Mouse (Mus musculus): ENCODE results near the gene Golga1. TPM values are rescaled to one million over a fixed set of nuclear protein-coding genes. Genes with fewer than 3 reads are reported as not detected.

The Golga1 gene
- polyA plus RNA-seq, 1 experiment from 2014 or later, result 30.4 TPM

- Histone ChIP-seq H3K4me1 (ENCODE audit: control insufficient read depth, insufficient read depth, low read length) (no peaks in the 10 kb centered on the region), H3K27me3 (ENCODE audit: control insufficient read depth, insufficient read depth, low read length) (no peaks in the 10 kb centered on the region), H3K9me3 (ENCODE audit: control insufficient read depth, low read length) (no peaks in the 10 kb centered on the region), H3K4me3 (ENCODE audit: low read length) (no peak overlapping the region), H3K36me3 (ENCODE audit: control insufficient read depth, insufficient read depth, low read length) (no peaks in the 10 kb centered on the region), H3K27ac (ENCODE audit: low read depth, low read length) (no peak overlapping the region), H3K4me2 (replicated peaks; ENCODE audit: low read depth, low read length) (no peak overlapping the region), H3K9ac (ENCODE audit: low read depth, low read length) (no peak overlapping the region)
- WGBS, result 81% methylated on average over 7 of the region's 7 CpGs
- ATAC-seq (ENCODE audit: low FRiP score, low TSS enrichment), result no peak
These were observed 91.6 kb downstream of the Golga1 start for GRCm38 (mm10) chr2:38973701-38974100.

GRCm38 (mm10) chr2:38973223-38973622 is 92.1 kb downstream of the Golga1 start:
- 24% methylated on average over 2 of the region's 2 CpGs for WGBS

GRCm38 (mm10) chr2:38970057-38970456 is 95.3 kb downstream of the Golga1 start:
- Histone ChIP-seq H3K4me2 (replicated peaks; ENCODE audit: low read depth, low read length) (no peak overlapping the region), H3K9me3 (ENCODE audit: control insufficient read depth, low read length) (no peaks in the 10 kb centered on the region), H3K4me3 (ENCODE audit: low read length) (no peak overlapping the region), H3K4me1 (ENCODE audit: control insufficient read depth, insufficient read depth, low read length) (no peaks in the 10 kb centered on the region), H3K9ac (ENCODE audit: low read depth, low read length) (no peak overlapping the region), H3K36me3 (ENCODE audit: control insufficient read depth, insufficient read depth, low read length) (no peaks in the 10 kb centered on the region), H3K27me3 (ENCODE audit: control insufficient read depth, insufficient read depth, low read length) (no peaks in the 10 kb centered on the region), H3K27ac (ENCODE audit: low read depth, low read length) (no peak overlapping the region)
- ATAC-seq (ENCODE audit: low FRiP score, low TSS enrichment), result no peak
- 78% methylated on average over 5 of the region's 5 CpGs for WGBS

More at GRCm38 (mm10) chr2:38973223-38973622, 92.1 kb downstream of the Golga1 start:
- H3K4me2 ChIP-seq (replicated peaks; ENCODE audit: low read depth, low read length), result no peak overlapping the region
- no peaks in the 10 kb centered on the region for H3K36me3 ChIP-seq (ENCODE audit: control insufficient read depth, insufficient read depth, low read length)
- H3K9ac ChIP-seq (ENCODE audit: low read depth, low read length), result no peak overlapping the region
- ATAC-seq (ENCODE audit: low FRiP score, low TSS enrichment), result no peak
- H3K27me3 ChIP-seq (ENCODE audit: control insufficient read depth, insufficient read depth, low read length), result no peaks in the 10 kb centered on the region
- H3K4me1 ChIP-seq (ENCODE audit: control insufficient read depth, insufficient read depth, low read length), result no peaks in the 10 kb centered on the region
- no peak overlapping the region for H3K27ac ChIP-seq (ENCODE audit: low read depth, low read length)
- H3K4me3 ChIP-seq (ENCODE audit: low read length), result no peak overlapping the region
- no peaks in the 10 kb centered on the region for H3K9me3 ChIP-seq (ENCODE audit: control insufficient read depth, low read length)

GRCm38 (mm10) chr2:38969650-38970049 is 95.7 kb downstream of the Golga1 start:
- Histone ChIP-seq H3K36me3 (ENCODE audit: control insufficient read depth, insufficient read depth, low read length) (no peaks in the 10 kb centered on the region), H3K4me3 (ENCODE audit: low read length) (no peak overlapping the region), H3K27me3 (ENCODE audit: control insufficient read depth, insufficient read depth, low read length) (no peaks in the 10 kb centered on the region), H3K4me2 (replicated peaks; ENCODE audit: low read depth, low read length) (no peak overlapping the region), H3K9ac (ENCODE audit: low read depth, low read length) (no peak overlapping the region), H3K27ac (ENCODE audit: low read depth, low read length) (no peak overlapping the region), H3K9me3 (ENCODE audit: control insufficient read depth, low read length) (no peaks in the 10 kb centered on the region), H3K4me1 (ENCODE audit: control insufficient read depth, insufficient read depth, low read length) (no peaks in the 10 kb centered on the region)
- no peak for ATAC-seq (ENCODE audit: low FRiP score, low TSS enrichment)
- 90% methylated on average over 2 of the region's 2 CpGs for WGBS

Other genes starting within 250 kb of the Golga1 start
- gene Nr6a1, start 137.9 kb downstream of the Golga1 start, polyA plus RNA-seq (2014; fragmentation: Nextera tagmentation; extraction: Ambion mirVana), result 1.1 and 1.4 TPM in 2 replicates
- 1.5 and 2.3 TPM in 2 replicates for gene Olfml2a, start 133.6 kb downstream of the Golga1 start, polyA plus RNA-seq (2014; fragmentation: Nextera tagmentation; extraction: Ambion mirVana)
- 1.4 and 1.7 TPM in 2 replicates for gene Wdr38, start 68.1 kb downstream of the Golga1 start, polyA plus RNA-seq (2014; fragmentation: Nextera tagmentation; extraction: Ambion mirVana)
- 139 and 148 TPM in 2 replicates for gene Arpc5l, start 60.2 kb downstream of the Golga1 start, polyA plus RNA-seq (2014; fragmentation: Nextera tagmentation; extraction: Ambion mirVana)
- gene Rpl35, start 59.9 kb downstream of the Golga1 start, polyA plus RNA-seq (2014; fragmentation: Nextera tagmentation; extraction: Ambion mirVana), result 1,034 and 1,450 TPM in 2 replicates
- 10.7 and 14.1 TPM in 2 replicates for gene Scai, start 125.2 kb upstream of the Golga1 start, polyA plus RNA-seq (2014; fragmentation: Nextera tagmentation; extraction: Ambion mirVana)
- gene Ppp6c, start 160.9 kb upstream of the Golga1 start, polyA plus RNA-seq (2014; fragmentation: Nextera tagmentation; extraction: Ambion mirVana), result 67.4 and 79.0 TPM in 2 replicates